Mouse (Mus musculus) cortical plate, adult 2 months (tissue): ENCODE results near the gene Medag. TPM values are rescaled to one million over a fixed set of nuclear protein-coding genes. Genes with fewer than 3 reads are reported as not detected.

Experiments
- H3K27ac ChIP-seq: fragments of 200-500 bp; 2 replicates; pipeline ENCODE4 v1.5.1; 2012; ENCODE audit warnings: low read length, control low read depth, inconsistent platforms; ENCODE audit not compliant: insufficient read depth
- H3K4me1 ChIP-seq: fragments of 200-500 bp; 2 replicates; pipeline ENCODE4 v1.6.1; 2011; ENCODE audit warnings: low read length; ENCODE audit not compliant: control insufficient read depth, insufficient read depth
- H3K4me3 ChIP-seq: fragments of 200-500 bp; 2 replicates; pipeline ENCODE4 v1.5.1; 2011; ENCODE audit warnings: mild to moderate bottlenecking, low read length, control low read depth; ENCODE audit not compliant: insufficient read depth
- CTCF ChIP-seq: fragments of 200-500 bp; IDR thresholded peaks from 2 replicates; pipeline ENCODE4 v1.5.1; 2011; ENCODE audit warnings: mild to moderate bottlenecking, control low read depth, low read length; ENCODE audit not compliant: insufficient read depth; ENCODE audit errors: extremely low read depth
- POLR2A ChIP-seq: fragments of 200-500 bp; IDR thresholded peaks from 2 replicates; pipeline ENCODE4 v1.6.1; 2011; ENCODE audit warnings: mild to moderate bottlenecking, low read length, control low read depth; ENCODE audit not compliant: insufficient read depth; ENCODE audit errors: extremely low read depth
- polyA plus RNA-seq: library from polyadenylated mRNA; depleted of rRNA; stranded (reverse); fragments of >200 nt; gene quantifications from 2 replicates; pipeline ENCODE4 v1.2.3, GENCODE M21; 2012

Gene Medag
- polyA plus RNA-seq, 1 experiment, result 10.5 TPM

DNA sequence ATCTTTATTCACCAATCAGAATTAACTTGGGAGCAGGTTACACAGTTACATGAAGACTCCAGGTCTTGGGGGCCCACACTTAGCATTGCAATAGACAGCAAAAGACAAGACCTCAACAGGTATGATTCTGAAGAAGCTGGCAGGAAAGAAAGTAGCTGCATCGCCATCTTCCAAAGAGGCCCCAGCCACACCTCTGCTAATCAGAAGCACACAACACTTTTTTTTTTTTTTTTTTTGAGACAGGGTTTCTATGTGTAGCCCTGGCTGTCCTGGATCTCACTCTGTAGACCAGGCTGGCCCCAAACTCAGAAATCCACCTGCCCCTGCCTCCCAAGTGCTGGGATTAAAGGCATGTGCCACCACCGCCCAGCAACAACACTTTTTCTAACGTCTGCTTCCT lies 15.0 kb downstream of the Medag start:
- Histone ChIP-seq H3K4me3 (no peak overlapping the region), H3K4me1 (no peaks in the 10 kb centered on the region), H3K27ac (no peak overlapping the region)
- TF ChIP-seq POLR2A (no peak), CTCF (no peak)

DNA sequence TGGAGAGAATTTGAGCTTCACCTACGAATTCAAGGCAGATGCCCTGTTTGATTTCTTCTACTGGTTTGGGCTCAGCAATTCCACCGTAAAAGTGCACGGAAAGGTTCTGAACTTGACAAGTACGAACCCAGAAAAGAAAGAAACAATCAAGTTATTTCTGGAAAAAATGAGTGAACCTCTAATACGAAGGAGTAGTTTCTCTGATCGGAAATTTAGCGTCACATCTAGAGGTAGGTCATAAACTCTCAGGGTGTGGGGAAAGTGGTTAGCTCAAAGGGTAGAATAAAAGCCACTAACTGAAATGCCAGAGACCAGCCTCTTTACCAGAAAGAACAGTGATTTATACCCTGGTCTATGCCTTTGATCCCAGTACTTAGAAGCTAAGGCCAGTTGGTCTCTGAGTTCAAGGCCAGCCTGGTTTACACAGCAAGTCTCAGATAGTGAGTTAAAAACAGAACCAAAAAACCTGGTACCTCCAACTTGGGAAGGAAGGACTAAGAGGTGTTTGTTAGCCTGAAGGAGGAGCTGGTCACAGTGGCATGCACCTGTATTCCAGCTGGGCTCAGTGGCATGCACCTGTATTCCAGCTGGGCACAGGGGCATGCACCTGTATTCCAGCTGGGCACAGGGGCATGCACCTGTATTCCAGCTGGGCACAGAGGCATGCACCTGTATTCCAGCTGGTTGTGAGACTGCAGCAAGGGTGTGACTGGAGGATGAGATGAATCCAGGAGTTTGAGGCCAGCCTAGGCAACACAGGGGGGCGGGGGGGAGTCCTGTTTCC lies 15.9 kb downstream of the Medag start:
- Histone ChIP-seq H3K27ac (no peak overlapping the region), H3K4me1 (no peaks in the 10 kb centered on the region), H3K4me3 (no peak overlapping the region)
- no peak for TF ChIP-seq POLR2A
- TF ChIP-seq CTCF, result no peak

DNA sequence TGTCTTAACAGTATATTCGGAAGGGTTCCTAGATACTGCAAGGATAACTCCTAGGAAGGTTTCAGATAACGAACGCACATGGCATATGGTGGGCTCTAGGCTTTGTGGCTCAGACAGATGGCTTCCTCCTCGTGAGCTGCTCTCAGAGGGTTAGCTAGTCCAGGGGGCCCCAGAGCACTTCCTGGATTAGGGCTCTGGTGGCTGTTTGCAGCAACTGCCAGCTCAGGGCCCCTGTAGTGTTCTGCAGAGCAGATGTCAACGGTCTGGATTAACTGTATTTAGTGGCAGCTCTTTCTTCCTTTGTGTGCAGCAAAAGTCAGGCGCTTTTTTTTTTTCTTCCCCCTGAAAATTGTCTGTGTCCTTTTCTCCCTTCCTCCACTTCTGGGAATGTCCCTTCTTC lies 16.8 kb downstream of the Medag start:
- no peak overlapping the region for H3K27ac ChIP-seq

DNA sequence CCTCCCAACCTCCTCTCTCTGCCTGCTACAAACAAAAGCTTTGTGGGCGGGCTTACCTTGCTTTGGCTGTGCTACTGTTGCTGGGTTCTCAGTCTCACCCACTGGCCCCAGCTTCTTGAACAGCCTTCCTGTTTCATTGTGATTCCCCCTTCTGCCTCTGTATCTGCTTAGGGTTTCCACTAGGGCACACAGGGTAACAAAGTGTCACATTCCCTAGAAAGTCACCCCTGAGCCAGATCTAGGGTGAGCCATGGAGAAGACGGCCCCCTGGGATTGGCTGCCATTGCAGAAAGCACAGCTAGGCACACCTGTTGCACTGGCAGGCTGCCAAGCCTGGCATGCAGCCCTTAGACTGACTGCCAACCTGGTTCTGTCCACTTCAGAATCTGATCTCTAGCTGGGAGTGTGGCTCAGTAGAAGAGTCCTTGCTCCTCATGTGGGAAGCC lies 17.3 kb downstream of the Medag start:
- Histone ChIP-seq H3K27ac (no peak overlapping the region), H3K4me1 (no peaks in the 10 kb centered on the region), H3K4me3 (no peak overlapping the region)
- no peak for TF ChIP-seq CTCF

More for the DNA sequence above, 16.8 kb downstream of the Medag start:
- Histone ChIP-seq H3K4me1 (no peaks in the 10 kb centered on the region), H3K4me3 (no peak overlapping the region)
- TF ChIP-seq CTCF (no peak), POLR2A (no peak)

DNA sequence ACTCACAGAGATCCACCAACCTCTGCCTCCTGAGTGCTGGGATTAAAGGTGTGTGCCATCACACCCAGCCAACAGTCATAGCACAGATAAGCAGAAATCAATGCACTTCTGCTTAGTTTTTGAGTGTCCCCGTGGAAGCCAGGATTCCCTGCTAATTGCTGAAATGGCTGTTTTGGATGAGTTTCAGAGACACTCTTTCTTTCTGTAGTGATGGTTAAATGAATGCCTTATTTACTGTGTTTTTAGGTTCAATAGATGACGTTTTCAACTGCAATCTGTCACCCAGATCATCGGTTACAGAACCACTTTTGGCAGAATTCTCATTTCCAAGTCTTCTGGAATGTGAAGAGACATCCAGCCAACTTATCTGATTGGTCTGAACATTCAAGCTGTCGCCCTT lies 18.0 kb downstream of the Medag start:
- Histone ChIP-seq H3K4me3 (no peak overlapping the region), H3K27ac (no peak overlapping the region), H3K4me1 (no peaks in the 10 kb centered on the region)
- no peak for TF ChIP-seq POLR2A
- no peak for TF ChIP-seq CTCF

DNA sequence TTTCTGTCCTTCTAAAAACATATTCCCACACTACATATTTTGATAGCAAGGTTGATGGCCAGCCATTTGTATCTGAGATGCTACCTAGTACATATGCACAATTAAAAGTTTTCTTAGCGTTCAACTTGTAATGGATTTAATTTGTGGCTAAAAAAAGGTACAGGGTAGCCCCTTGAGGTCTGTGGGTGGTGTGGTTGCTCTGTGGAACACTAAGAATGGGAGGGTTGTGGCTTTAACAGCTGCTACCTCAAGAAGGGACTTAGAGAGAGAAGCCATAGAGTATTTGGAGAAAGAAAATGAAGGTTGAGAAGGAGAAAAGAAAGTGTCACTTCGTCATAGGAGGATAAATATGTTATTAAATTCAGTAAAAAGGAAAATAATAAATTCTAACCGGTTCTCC lies 19.4 kb downstream of the Medag start:
- no peak for TF ChIP-seq POLR2A

DNA sequence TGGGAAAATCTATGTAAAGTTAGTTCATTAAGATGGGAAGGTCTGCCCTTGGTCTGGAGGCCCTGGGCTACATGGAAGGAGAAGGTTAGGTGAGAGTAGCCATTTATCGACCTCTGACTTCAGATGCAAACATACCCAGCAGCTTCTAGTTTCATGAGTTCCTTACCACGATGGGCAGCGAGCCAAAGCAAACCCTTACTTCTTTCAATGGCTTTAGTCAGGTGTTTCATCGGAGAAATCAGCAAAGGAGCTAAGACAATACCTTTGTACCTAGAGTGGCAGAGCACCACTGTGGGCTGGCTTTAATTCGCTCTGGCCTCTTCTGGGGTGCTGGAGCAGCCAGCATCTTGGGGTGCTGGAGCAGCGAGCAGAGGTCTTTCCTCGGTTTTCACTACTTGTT lies 22.1 kb downstream of the Medag start:
- TF ChIP-seq CTCF (no peak), POLR2A (no peak)
- Histone ChIP-seq H3K4me1 (no peaks in the 10 kb centered on the region), H3K27ac (no peak overlapping the region), H3K4me3 (no peak overlapping the region)

More for the DNA sequence above, 19.4 kb downstream of the Medag start:
- Histone ChIP-seq H3K4me1 (no peaks in the 10 kb centered on the region), H3K27ac (no peak overlapping the region), H3K4me3 (no peak overlapping the region)

DNA sequence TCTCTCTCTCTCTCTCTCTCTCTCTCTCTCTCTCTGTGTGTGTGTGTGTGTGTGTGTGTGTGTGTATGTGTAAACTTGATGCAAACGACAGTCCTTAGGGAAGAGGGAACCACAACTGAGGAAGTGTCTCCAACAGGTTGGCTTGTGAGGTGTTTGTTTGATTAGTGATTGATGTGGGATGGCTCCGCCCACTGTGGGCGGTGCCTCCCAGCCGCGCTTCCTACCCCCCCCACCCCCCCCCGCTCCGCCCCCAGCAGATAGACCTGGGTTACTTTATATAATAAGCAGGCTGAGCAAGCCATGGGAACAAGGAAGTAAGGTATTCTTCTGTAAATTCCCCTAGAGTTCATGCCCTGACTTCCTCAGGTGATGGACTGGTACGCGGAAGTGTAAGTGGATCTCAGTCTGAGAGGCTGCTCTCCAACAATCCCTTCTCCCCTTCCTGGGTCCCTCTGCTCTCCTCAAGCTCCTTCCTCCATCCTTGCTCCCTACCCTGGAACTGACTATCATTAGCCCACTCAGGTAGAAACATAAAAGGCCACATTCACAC lies 22.7 kb downstream of the Medag start:
- Histone ChIP-seq H3K4me3 (no peak overlapping the region), H3K4me1 (no peaks in the 10 kb centered on the region), H3K27ac (no peak overlapping the region)
- TF ChIP-seq POLR2A, result no peak
- no peak for TF ChIP-seq CTCF

DNA sequence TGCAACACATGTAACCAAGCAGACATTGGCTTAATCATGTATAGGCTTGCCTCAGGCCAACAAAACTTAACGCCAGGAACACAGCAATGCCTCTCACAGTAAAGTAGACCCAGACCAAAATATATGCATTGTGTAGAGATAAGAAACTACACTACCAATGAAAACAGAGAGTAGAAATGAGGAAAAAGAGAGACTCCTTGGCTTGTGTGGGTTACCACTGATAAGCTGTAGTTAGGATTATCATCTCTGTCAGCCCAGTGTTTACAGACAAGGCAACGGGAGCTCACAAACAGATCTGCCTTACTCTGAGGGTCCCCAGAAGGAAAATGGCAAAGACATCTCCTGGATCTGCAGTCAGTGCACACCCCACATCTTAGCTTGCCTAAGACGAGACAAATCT lies 25.0 kb downstream of the Medag start:
- H3K4me1 ChIP-seq, result peaks cover 3% of the 10 kb centered on the region
- H3K4me3 ChIP-seq, result no peak overlapping the region
- no peak overlapping the region for H3K27ac ChIP-seq
- no peak for TF ChIP-seq CTCF
- no peak for TF ChIP-seq POLR2A

DNA sequence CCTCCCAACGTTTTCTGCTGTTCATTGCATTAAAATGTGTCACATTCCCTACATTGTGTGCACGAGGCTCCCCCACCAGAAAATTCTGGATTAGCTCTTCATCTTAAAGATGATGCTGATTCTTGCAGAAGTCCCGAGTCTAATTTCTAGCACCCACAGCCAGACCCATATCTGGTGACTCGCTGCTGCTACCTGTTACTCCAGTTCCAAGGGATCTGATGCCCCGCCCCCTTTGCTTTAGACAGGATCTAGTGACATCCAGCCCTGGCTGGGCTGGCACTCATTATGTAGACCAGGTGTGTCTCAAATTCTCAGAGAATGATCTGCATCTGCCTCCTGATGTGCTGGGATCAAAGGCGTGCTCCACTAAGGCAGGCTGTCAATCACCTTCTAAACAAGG lies 25.6 kb downstream of the Medag start:
- TF ChIP-seq POLR2A, result no peak
- no peak for TF ChIP-seq CTCF
- H3K27ac ChIP-seq, result no peak overlapping the region

More for the DNA sequence above, 25.6 kb downstream of the Medag start:
- H3K4me1 ChIP-seq, result peaks cover 6% of the 10 kb centered on the region
- no peak overlapping the region for H3K4me3 ChIP-seq
